Mouse (Mus musculus) lung, adult 2 months (tissue): Measurements from ENCODE around the gene Slc25a21.

Experiments used
- CTCF ChIP-seq: fragments of 200-500 bp; IDR thresholded peaks from 2 replicates; pipeline ENCODE4 v1.5.1; 2011; ENCODE audit warnings: mild to moderate bottlenecking, low read length, control low read depth; ENCODE audit not compliant: insufficient read depth
- POLR2A ChIP-seq: fragments of 200-500 bp; IDR thresholded peaks from 2 replicates; pipeline ENCODE4 v1.6.1; 2011; ENCODE audit warnings: low read depth, mild to moderate bottlenecking, control low read depth, low read length, borderline replicate concordance; ENCODE audit errors: extremely low read depth

GRCm38 (mm10) chr12:56688920-56689319 is 508.4 kb downstream of the Slc25a21 start:
- TF ChIP-seq POLR2A (no peak), CTCF (no peak)
